Mouse (Mus musculus): ENCODE measurements at regions not wholly inside any gene's neighbourhood (a gene's known extent, or its start where the extent isn't known, plus 50 kb on each side); places are given as distances from the start of the nearest gene placed in this dataset.

- DNase-seq: no peak
These were observed 62.2 kb upstream of the Blcap start for GRCm38 (mm10) chr2:157633286-157633685.

GRCm38 (mm10) chr2:157635670-157636069 lies 64.6 kb upstream of the Blcap start:
- DNase-seq: peak in 1 of 2 experiments; percentile 54

GRCm38 (mm10) chr2:157640873-157641272 lies 69.8 kb upstream of the Blcap start:
- DNase-seq: no peak

DNA sequence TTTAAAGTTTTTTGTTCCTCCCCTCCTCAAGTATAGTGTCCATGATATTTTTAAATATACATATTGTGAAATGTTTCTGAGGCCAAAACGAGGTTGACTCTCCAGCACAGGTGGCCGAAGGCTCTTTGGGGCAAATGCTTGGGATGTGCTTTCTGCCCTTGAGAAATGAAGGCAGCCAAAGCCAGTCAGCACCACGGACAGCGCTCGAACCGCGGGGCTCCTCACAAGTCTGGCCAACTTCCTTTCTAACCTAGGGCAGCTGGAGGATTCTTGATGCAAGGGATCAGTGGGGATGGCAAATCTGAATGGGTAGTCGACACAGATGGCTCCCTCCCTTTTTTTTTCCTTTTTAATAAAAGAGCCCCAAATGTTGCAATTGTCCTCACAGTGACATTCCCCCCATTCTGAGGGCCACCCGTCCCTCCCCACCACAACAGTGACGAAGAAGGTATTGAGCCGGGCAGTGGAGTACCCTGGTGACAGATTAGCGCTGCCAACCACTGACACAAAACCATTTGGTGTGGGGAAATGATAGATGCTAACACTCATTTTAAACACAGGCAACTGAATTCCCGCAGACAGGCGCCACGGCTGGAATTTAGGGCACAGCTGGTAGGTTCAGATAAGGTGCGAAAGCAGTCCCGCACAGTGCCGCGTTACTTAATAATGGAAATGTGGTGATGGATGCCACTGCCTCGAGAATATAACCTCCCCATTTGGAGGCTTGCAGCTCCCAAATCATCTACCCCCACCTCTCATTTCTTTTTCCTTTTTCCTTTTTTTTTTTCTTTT lies 73.4 kb upstream of the Ctnnbl1 start:
- peak in 1 of 2 experiments; percentile 10 for DNase-seq

DNA sequence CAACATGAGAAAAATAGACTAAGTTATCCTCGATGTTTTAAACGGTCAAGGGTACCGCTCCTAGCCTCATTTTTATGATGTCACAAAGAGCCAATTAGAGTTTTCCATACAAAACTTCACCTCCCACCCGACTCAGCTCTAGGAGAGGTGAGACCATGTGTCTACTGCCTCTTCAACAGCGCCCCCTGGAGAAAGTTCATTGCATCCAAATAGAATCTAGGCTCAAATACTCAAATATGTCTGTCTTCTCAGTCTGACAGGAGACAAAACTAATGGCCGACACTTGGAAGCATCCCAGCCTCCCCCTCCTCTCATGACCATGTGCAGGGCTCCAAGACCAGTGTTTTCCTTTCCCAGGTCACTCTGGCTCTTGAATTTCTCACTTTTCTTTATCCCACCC lies 72.7 kb upstream of the Ctnnbl1 start:
- DNase-seq: no peak

GRCm38 (mm10) chr2:157670191-157670590 lies 67.0 kb upstream of the Ctnnbl1 start:
- no peak for DNase-seq

DNA sequence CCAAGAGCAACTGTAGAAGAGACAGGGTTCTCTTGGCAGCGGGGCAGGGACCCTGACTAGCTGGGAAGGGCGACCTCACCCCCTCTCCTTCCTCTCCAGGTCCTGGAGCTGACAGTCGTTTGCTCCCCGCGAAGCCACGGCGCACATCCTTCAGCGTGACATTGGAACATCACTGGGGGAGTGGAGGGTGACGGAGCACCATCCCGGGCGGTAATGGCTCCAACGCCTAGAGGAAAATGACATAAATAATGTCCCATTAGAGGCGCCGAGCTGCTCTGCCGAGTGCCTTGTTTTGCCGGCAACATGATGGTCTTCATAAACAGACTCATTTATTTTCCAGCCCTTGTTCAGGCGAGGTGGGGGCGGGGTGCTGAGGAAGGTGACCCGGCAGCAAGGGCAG lies 62.3 kb upstream of the Ctnnbl1 start:
- no peak for DNase-seq

DNA sequence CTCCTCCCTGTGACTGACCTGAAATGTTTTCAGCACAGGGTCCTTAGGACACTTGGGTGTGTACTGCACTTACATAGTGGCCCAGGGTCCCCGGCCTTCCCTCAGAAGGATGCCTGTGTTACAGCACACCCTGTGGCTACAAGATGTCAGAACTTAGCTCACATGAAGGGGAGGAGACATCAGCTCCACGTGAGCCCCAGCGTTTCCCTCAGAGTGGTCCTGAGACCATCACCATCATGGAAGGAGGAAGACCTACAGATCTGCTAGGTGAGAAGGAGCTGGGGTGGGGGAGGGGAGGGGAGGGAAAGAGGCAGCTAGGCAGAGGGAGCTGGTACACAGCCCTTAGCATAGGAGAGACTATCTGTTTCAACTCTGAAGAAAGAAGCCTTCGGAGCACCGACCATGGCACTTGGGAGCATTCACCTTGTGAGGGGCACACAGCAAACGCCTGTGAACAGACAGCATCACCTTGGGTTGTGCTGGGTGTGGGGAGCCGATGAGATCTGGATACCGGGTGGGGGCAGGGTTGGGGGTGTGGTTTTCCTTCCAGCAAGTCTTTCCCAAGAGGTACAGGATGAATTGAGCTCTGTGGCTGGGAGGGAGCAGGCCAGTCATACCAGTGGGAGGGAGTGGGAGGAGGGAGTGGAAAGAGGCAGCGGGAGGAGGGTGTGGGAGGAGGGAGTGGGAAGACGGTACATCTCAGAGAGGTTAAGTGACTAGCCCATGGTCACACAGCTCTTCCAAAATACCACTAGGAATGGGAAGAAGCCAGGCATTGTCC lies 60.6 kb upstream of the Ctnnbl1 start:
- no peak for DNase-seq

DNA sequence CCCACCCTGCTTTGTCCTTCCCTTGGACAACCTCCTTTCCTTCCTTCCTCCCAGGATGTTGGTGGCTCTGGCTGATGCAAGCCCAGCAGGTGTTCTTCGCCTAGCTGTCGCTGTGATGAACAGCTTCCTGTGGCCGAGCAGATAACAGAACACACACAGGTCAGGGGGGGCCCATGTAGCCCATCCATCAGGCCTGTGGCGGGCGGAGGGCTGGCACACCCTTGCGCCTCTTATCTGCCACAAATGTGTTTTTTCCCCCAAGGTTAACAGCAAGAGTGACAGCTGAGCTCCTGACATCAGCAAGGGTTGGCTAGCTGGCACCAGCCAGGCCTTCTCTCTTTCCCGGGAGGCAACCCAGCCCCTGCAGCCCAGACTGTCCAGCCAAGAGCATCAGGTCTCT lies 59.9 kb upstream of the Ctnnbl1 start:
- DNase-seq: no peak

GRCm38 (mm10) chr2:157681931-157682330 lies 55.3 kb upstream of the Ctnnbl1 start:
- DNase-seq: no peak
